Mouse (Mus musculus): ENCODE data around the gene Gfer. TPM values are rescaled to one million over a fixed set of nuclear protein-coding genes. Genes with fewer than 3 reads are reported as not detected.

Gfer gene
- polyA plus RNA-seq, 1 experiment = 62.8 TPM

DNA sequence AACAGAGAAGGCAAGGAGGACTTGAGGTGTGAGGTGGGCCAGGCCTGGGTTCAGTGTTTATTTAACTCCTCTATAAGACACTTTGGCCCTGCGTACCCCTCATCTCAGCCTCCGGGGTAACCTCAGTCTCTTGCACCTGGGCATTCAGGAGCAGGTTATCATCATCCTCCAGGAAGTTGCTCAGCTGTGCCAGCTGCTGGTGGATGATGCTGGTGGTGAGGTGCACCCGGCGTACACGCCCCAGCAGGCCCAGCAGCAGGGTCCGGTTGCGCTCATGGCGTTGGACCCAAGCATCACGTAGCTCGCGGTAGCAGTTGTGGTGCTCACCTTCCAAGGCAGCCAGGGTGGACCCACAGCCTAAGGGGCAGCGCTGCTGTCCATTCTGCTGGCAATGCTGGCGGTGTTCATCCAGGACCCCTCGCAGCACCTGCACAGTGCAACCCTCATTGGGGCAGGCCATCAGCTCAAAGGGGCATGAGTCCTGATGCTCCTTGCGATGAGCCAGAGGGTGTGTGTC is 20.3 kb upstream of the Gfer start:
- H3K4me3 ChIP-seq (ENCODE audit: insufficient read depth, poor library complexity, severe bottlenecking) = no peak overlapping the region
- no peaks in the 10 kb centered on the region for H3K27me3 ChIP-seq (ENCODE audit: control insufficient read depth, insufficient read depth, insufficient read length)
- TF ChIP-seq MYOD1 (IDR thresholded peaks at IDR 0.05; ENCODE audit: control insufficient read depth, insufficient read length, low read depth) = no peak
- no peak for TF ChIP-seq CTCF (IDR thresholded peaks at IDR 0.05; ENCODE audit: control insufficient read depth, insufficient read depth, insufficient read length)
- TF ChIP-seq FOSL1 (IDR thresholded peaks at IDR 0.05; ENCODE audit: insufficient read depth, low read length, poor library complexity, severe bottlenecking) = no peak
- no peak for TF ChIP-seq MYOG (IDR thresholded peaks at IDR 0.05; ENCODE audit: control insufficient read depth, extremely low read depth, insufficient read length)
- TF ChIP-seq MAX (IDR thresholded peaks at IDR 0.05) = no peak
- TF ChIP-seq USF1 (IDR thresholded peaks at IDR 0.05; ENCODE audit: low read depth) = no peak
- TF ChIP-seq CEBPB (IDR thresholded peaks at IDR 0.05; ENCODE audit: low read depth) = no peak
- H3K79me3 ChIP-seq (ENCODE audit: low read depth) = peaks cover 7% of the 10 kb centered on the region
- peaks cover 36% of the 10 kb centered on the region for H3K79me2 ChIP-seq (ENCODE audit: control insufficient read depth, insufficient read depth)
- H3ac ChIP-seq (ENCODE audit: control insufficient read depth, insufficient read length, low read depth) = no peak overlapping the region
- H3K36me3 ChIP-seq (ENCODE audit: control insufficient read depth, insufficient read depth) = peaks cover 17% of the 10 kb centered on the region

DNA sequence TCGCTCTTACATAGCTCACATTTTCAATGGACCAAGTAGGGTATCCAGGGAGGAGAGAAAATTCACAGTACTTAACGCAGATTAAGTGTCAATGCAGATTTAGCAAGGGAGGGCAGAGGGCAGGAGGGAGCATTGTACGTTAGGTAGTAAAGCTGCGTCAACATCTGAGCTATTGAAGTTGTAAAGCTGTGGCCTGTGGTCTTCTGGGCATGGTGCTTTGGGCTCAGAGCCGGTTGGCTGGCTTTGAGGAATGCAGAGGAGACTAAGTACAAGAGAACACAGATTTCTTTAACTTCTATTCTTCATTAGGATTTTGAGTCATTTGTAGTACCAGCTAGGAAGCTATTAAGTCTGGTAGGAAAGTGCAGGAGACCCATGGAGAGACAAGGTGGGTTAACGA is 19.6 kb upstream of the Gfer start:
- no peak overlapping the region for H3K4me3 ChIP-seq (ENCODE audit: insufficient read depth, poor library complexity, severe bottlenecking)
- no peaks in the 10 kb centered on the region for H3K27me3 ChIP-seq (ENCODE audit: control insufficient read depth, insufficient read depth, insufficient read length)
- no peak overlapping the region for H3ac ChIP-seq (ENCODE audit: control insufficient read depth, insufficient read length, low read depth)
- TF ChIP-seq CEBPB (IDR thresholded peaks at IDR 0.05; ENCODE audit: low read depth) = no peak
- no peak for TF ChIP-seq CTCF (IDR thresholded peaks at IDR 0.05; ENCODE audit: control insufficient read depth, insufficient read depth, insufficient read length)
- no peak for TF ChIP-seq MAX (IDR thresholded peaks at IDR 0.05)
- no peak for TF ChIP-seq MYOD1 (IDR thresholded peaks at IDR 0.05; ENCODE audit: control insufficient read depth, insufficient read length, low read depth)
- TF ChIP-seq USF1 (IDR thresholded peaks at IDR 0.05; ENCODE audit: low read depth) = no peak
- TF ChIP-seq MYOG (IDR thresholded peaks at IDR 0.05; ENCODE audit: control insufficient read depth, extremely low read depth, insufficient read length) = no peak
- TF ChIP-seq FOSL1 (IDR thresholded peaks at IDR 0.05; ENCODE audit: insufficient read depth, low read length, poor library complexity, severe bottlenecking) = no peak
- H3K79me2 ChIP-seq (ENCODE audit: control insufficient read depth, insufficient read depth) = peaks cover 29% of the 10 kb centered on the region
- H3K36me3 ChIP-seq (ENCODE audit: control insufficient read depth, insufficient read depth) = peaks cover 13% of the 10 kb centered on the region
- H3K79me3 ChIP-seq (ENCODE audit: low read depth) = peaks cover 4% of the 10 kb centered on the region

DNA sequence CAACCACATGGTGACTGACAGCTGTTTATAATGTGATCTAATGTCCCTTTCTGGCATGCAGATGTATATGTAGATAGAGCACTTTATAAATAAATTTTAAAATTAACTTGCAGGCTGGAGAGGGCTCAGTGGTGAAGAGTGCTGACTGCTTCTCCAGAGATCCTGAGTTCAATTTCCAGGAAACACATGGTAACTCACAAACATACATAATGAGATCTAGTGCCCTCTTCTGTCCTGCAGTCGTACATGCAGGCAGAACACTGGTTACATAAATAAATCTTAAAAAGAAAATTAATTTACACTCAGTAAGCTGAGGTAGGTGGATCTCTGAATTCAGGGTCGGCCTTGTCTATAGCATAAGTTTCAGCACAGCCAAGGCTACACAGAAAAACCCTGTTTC is 12.7 kb upstream of the Gfer start:
- Histone ChIP-seq H3K4me3 (ENCODE audit: insufficient read depth, poor library complexity, severe bottlenecking) (no peak overlapping the region), H3K79me2 (ENCODE audit: control insufficient read depth, insufficient read depth) (peaks cover 25% of the 10 kb centered on the region), H3K79me3 (ENCODE audit: low read depth) (peaks cover 19% of the 10 kb centered on the region), H3K27me3 (ENCODE audit: control insufficient read depth, insufficient read depth, insufficient read length) (no peaks in the 10 kb centered on the region), H3K36me3 (ENCODE audit: control insufficient read depth, insufficient read depth) (peaks cover 19% of the 10 kb centered on the region), H3ac (ENCODE audit: control insufficient read depth, insufficient read length, low read depth) (no peak overlapping the region)
- TF ChIP-seq MYOD1 (IDR thresholded peaks at IDR 0.05; ENCODE audit: control insufficient read depth, insufficient read length, low read depth) = no peak
- TF ChIP-seq FOSL1 (IDR thresholded peaks at IDR 0.05; ENCODE audit: insufficient read depth, low read length, poor library complexity, severe bottlenecking) = no peak
- no peak for TF ChIP-seq CEBPB (IDR thresholded peaks at IDR 0.05; ENCODE audit: low read depth)
- TF ChIP-seq MAX (IDR thresholded peaks at IDR 0.05) = no peak
- no peak for TF ChIP-seq CTCF (IDR thresholded peaks at IDR 0.05; ENCODE audit: control insufficient read depth, insufficient read depth, insufficient read length)
- TF ChIP-seq USF1 (IDR thresholded peaks at IDR 0.05; ENCODE audit: low read depth) = no peak
- TF ChIP-seq MYOG (IDR thresholded peaks at IDR 0.05; ENCODE audit: control insufficient read depth, extremely low read depth, insufficient read length) = no peak

DNA sequence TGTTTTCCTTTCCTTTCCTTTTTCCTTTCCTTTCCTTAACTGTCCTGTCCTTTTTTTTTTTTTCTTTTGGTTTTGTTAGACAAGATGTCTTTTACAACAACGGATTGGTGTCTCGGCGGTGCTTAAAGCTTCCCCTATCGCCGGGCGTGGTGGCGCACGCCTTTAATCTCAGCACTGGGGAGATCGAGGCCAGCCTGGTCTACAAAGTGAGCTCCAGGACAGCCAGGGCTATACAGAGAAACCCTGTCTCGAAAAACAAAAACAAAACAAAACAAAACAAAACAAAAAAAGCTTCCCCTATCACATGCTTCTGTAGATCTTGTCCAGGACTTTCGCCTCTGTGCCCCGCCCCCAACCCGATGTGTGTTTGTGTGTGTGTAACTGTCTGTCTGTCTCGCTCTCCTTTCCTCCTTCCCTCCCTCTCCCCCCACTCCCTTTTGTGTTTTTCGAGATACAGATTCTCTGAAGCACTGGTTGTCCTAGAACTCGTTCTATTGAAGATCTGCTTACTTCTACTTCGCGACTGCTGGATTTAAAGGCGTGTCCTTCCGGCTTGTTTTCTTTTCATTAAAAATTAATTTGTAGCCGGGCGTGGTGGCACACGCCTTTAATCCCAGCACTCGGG is 12.0 kb upstream of the Gfer start:
- peaks cover 25% of the 10 kb centered on the region for H3K79me2 ChIP-seq (ENCODE audit: control insufficient read depth, insufficient read depth)
- no peak for TF ChIP-seq USF1 (IDR thresholded peaks at IDR 0.05; ENCODE audit: low read depth)
- no peak for TF ChIP-seq FOSL1 (IDR thresholded peaks at IDR 0.05; ENCODE audit: insufficient read depth, low read length, poor library complexity, severe bottlenecking)
- no peak for TF ChIP-seq CEBPB (IDR thresholded peaks at IDR 0.05; ENCODE audit: low read depth)
- no peak for TF ChIP-seq MAX (IDR thresholded peaks at IDR 0.05)
- no peak for TF ChIP-seq CTCF (IDR thresholded peaks at IDR 0.05; ENCODE audit: control insufficient read depth, insufficient read depth, insufficient read length)
- no peak for TF ChIP-seq MYOG (IDR thresholded peaks at IDR 0.05; ENCODE audit: control insufficient read depth, extremely low read depth, insufficient read length)
- TF ChIP-seq MYOD1 (IDR thresholded peaks at IDR 0.05; ENCODE audit: control insufficient read depth, insufficient read length, low read depth) = no peak
- H3K79me3 ChIP-seq (ENCODE audit: low read depth) = peaks cover 19% of the 10 kb centered on the region
- peaks cover 21% of the 10 kb centered on the region for H3K36me3 ChIP-seq (ENCODE audit: control insufficient read depth, insufficient read depth)
- peak overlapping the region; percentile 86 for H3ac ChIP-seq (ENCODE audit: control insufficient read depth, insufficient read length, low read depth)
- no peaks in the 10 kb centered on the region for H3K27me3 ChIP-seq (ENCODE audit: control insufficient read depth, insufficient read depth, insufficient read length)
- peak overlapping the region; percentile 96 for H3K4me3 ChIP-seq (ENCODE audit: insufficient read depth, poor library complexity, severe bottlenecking)

DNA sequence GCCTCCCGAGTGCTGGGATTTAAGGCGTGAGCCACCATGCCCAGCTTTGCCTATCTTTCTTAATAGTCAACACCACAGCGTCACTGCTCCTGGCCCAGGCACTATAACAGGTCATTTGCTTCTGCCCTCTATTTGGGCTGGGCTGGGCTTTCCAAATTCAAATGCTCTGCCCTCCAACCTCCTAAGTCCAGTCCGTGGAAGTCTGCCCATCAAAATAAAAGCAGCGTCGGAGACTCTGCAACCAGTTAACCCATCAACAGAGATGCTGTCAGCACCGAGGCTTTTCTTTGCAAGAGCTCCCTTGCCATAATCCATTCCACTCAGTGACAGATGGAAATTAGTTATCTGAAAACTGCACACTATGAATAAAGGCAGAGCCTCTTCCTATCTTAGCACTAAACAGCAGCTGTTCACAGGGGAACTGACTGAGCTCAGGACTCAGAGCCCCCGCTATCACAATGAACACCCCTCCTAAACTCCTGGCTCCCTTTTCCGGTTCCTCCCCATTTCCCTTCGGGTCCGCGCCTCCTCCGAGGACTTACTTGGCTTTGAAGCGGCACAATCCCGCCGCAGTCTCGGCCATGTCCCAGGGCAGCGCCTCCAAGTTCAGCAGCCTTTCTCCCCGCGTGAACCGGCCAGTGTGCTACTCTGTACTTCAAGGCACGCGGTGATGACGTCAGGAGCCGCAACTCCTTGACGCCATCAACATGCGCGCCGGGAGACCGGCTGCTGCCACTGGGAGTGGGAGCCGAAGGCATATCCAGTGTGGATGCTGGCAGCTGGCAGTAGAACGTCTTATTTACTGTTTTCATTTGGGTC is 11.2 kb upstream of the Gfer start, which contains the start of gene Tbl3:
TSS of gene Tbl3 (minus strand) at position 679 of the 819 bp plus-strand sequence.
- peaks cover 27% of the 10 kb centered on the region for H3K36me3 ChIP-seq (ENCODE audit: control insufficient read depth, insufficient read depth)
- no peaks in the 10 kb centered on the region for H3K27me3 ChIP-seq (ENCODE audit: control insufficient read depth, insufficient read depth, insufficient read length)
- TF ChIP-seq CTCF (IDR thresholded peaks at IDR 0.05; ENCODE audit: control insufficient read depth, insufficient read depth, insufficient read length) (no peak), MAX (IDR thresholded peaks at IDR 0.05) (peak; percentile 78)
- H3K79me3 ChIP-seq (ENCODE audit: low read depth) = peaks cover 19% of the 10 kb centered on the region
- H3K4me3 ChIP-seq (ENCODE audit: insufficient read depth, poor library complexity, severe bottlenecking) = peak within 1 kb of the TSS; percentile 96
- H3ac ChIP-seq (ENCODE audit: control insufficient read depth, insufficient read length, low read depth) = peak within 1 kb of the TSS; percentile 86
- peaks cover 25% of the 10 kb centered on the region for H3K79me2 ChIP-seq (ENCODE audit: control insufficient read depth, insufficient read depth)

Data from C2C12 (cell line).